Mouse (Mus musculus): ENCODE measurements around the gene Polr2j.
"Not testable (repeated sequence)": the region's sequence is repeated elsewhere in the genome, so short reads cannot be mapped to it uniquely, and the experiment has no call there.

Gene Polr2j

DNA sequence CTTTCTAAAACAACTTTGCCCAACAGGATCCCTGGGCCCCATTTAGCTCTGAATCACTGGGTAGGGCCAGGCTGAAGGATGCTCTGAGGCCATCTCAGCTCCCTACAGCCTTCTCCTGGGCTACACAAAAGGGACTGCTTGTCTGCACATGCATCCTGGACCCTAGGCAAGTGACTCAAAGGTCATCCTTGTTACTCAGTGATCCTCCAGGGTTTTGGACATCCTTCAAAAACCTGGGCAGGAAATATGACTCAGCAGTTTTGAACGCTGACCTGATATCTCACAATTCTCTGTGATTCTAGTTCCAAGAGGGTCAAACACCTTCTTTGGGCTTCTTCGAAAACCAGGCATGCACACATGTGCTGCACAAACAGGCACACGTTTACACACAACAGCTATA is 7.4 kb upstream of the Polr2j start:
- no peak for DNase-seq

DNA sequence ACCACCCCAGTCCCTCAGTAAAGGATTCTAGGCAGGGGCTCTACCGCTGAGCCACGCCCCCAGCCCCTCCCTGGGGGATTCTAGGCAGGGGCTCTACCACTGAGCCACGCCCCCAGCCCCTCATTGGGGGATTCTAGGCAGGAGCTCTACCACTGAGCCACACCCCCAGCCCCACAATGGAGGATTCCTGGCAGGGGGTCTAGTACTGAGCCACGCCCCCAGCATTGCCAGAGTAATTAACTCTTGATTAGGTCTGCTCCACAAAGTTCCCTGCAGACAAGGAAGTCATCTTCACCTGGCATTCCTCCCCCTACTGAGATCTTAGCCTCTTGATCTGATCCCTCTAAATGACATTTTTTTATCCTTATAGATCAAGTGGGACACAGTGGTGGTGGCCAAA is 2.9 kb upstream of the Polr2j start:
- not testable (repeated sequence) for DNase-seq

DNA sequence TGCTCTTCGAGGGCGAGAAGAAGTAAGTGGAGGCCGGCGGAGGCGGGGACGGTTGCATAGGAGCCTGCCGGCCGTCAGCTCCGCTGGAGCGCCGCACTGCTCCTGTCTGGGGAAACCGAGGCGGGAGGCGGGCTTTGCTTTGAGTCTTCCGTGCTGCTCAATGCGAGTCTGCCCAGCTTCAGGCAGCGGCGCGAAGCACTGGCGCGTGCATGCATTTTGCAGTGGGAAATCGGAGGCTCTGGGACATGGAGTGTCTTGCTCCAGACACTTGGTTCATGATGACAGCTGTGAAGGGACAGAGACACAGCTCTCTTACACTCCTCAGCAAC is 317 bp downstream of the Polr2j start:
- no peak for DNase-seq

DNA sequence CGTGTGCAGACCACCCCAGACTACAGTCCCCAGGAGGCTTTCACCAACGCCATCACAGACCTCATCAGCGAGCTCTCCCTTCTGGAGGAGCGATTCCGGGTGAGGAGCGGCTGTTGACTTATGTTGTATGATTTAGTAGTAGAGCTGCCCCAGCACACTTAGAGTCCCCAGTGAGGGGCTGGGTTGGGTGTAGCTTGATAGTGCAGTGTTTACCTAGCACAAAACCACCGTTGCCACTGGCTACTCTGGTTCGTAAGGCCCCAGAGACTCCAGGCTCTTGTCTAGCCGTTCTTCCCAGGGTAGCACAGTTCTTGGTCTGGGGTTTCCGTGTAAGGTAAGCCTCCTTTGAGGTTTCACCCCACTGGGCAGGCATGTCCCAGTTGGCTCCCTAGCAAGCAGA is 5.7 kb downstream of the Polr2j start:
- DNase-seq, result no peak

DNA sequence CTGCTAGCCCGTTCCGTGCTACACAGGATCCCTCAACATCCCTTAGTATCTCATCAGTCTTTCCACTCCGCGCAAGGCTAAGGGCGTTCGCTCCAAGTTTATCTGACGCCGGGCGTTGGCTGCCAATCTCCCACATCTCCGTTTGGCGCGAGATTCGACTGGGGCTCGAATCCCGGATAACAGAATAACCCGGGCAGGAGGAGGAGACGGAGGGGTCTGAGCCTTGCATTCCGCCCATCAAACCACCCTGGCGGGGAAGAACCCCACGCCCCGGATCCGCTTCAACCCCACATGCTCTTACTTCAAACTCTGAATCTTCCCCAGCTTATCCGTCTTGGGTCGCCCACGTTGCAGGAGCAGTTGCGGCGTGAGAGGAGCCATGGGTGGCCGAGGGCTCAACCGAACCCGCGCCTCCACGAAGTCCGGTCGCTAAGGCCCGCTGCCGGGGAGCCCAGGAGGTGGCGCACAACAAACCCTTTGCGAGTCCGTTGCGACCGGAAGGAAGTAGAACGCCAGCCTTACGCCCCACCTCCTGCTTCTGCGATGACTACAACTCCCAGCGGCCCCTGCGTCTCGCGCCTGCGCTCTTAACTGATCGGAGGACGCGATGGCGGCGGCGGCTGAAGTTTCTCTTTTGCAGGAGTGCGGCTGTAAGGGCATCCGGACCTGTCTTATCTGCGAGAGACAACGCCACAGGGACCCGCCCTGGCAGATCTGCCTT is 19.3 kb downstream of the Polr2j start, which contains the start of the genes Lrwd1 and Alkbh4:
TSS of gene Lrwd1 (minus strand) at position 504 of the 721 bp plus-strand sequence.
TSS of gene Alkbh4 (plus strand) at position 576 of the 721 bp plus-strand sequence.
- DNase-seq, result peak; percentile 98

DNA sequence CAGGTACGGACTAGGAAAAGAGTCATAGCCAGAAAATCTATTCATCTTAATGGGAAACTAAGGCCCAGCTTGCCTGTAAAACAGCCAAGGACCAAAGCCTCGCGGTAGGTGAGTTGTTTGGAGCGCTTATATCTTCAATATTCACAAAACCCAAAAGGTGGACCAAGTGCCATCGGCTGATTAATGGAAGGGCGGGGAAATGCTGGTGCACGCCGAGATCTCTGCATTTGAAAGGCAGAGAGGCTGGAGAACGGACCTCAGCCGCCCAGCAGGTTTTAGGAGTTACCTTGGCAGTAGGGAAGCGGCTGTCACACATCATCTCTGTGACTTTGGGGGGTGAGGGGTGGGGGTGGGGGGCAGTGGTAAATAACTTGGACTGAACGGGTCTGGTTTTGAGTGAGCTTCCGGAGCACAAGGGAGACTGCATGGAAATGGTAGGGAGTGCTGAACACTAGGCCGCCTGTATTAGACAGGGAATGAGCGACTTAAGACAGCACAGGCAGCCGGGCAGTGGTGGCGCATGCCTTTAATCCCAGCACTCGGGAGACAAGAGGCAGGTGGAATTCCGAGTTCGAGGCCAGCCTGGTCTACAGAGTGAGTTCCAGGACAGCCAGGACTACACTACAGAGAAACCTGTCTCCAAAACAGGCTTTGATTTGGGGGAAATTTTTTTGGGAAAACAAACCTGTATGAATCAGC is 20.0 kb downstream of the Polr2j start:
- no peak for DNase-seq

DNA sequence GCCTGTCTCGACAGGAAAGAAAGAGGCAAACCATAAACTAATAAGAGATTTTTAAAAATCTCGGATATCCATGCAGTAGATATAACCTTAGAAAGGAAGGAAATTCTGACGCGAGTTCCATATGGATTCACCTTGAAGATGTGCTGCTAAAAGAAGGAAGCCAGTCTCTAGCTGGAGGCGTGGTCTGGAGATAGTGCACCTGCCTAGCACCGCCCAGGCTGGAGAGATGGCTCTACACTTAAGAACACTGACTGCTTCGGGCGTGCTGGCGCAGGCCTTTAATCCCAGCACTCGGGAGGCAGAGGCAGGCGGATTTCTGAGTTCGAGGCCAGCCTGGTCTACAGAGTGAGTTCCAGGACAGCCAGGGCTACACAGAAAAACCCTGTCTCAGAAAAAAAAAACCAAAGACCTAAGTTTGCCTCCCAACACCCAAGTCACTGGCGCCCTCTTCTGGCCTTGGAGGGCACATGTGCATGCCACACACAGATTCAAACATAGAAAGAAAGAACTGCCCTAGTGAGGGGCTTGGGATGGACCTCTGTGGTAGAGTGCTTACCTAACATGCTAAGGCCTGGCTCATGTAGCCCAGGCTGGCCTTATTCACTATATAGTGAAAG is 21.3 kb downstream of the Polr2j start:
- peak; percentile 41 for DNase-seq

DNA sequence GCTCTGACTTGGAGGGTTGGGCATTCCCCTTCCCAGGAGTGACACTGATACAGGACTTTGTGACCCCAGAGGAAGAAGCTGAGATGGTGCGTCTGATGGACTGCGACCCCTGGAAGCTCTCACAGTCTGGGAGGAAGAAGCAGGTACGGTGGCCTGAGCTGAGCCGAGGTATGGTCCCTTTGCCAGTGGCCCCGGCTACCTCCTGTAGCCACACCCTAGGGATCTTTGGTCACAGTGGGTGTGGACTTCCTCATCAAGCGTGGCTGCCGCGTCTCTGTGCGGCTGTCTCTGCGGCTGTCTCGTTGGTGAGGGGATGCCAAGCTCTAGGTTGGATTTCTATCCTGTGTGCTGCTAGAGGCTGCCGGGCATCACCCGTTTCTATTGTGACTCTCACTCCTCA is 23.0 kb downstream of the Polr2j start:
- DNase-seq, result no peak

DNA sequence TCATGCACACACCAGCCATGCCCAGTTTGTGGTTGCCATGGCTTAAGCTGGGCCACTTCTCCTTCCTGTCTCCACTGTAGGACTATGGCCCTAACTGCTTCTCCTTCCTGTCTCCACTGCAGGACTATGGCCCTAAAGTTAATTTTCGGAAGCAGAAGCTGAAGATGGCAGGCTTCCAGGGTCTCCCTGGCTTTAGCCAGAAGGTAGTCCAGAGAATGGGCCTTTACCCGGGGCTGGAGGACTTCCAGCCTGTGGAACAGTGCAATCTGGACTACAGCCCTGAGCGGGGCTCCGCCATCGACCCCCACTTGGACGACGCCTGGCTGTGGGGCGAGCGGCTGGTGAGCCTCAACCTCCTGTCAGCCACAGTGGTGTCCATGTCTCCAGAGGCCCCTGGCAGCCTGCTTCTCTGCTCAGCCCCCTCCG is 23.6 kb downstream of the Polr2j start:
- no peak for DNase-seq

DNA sequence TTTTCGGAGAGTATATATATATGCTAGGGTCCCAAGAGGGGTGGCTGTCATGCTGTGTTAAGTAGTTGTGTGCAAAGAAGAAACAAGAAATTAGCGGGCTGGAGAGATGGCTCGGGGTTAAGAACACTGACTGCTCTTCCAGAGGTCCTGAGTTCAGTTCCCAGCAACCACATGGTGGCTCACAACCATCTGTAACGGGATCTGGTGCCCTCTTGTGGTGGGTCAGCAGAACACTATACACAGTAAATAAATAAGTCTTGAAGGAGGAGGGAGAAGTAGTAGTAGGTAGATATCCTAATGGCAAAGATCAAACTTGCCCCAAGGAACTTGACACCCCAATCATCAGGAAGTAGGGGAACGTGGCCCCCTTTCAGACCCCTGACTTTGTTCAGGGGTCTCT is 26.3 kb downstream of the Polr2j start:
- DNase-seq, result no peak

DNA sequence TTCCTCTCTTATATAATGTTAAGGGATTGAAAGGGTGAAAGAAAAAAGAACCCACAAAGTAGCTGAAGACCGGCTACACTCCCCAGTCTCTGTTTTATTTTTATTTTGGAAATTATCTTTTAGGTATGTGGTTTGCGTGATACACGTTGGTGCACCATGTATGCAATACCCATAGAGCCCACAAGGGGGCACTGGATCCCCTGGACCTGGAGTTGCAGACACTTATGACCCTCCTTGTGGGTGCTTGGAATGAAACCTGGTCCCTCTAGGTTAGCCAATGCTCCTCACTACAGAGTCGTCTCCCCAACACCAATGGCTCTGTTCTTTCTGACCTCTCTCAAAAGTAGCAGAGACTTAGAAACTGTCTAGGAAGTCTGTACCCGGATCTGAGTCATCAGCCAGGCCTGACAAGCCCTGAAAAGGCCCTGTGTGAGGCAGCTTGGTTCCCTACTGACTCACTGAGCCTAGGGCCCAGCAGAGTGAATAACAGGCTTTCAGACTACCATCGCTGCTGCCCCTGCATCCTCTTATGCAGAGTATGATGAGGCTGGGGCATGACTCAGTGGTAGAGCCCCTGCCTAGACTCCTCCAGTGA is 26.8 kb downstream of the Polr2j start:
- no peak for DNase-seq

DNA sequence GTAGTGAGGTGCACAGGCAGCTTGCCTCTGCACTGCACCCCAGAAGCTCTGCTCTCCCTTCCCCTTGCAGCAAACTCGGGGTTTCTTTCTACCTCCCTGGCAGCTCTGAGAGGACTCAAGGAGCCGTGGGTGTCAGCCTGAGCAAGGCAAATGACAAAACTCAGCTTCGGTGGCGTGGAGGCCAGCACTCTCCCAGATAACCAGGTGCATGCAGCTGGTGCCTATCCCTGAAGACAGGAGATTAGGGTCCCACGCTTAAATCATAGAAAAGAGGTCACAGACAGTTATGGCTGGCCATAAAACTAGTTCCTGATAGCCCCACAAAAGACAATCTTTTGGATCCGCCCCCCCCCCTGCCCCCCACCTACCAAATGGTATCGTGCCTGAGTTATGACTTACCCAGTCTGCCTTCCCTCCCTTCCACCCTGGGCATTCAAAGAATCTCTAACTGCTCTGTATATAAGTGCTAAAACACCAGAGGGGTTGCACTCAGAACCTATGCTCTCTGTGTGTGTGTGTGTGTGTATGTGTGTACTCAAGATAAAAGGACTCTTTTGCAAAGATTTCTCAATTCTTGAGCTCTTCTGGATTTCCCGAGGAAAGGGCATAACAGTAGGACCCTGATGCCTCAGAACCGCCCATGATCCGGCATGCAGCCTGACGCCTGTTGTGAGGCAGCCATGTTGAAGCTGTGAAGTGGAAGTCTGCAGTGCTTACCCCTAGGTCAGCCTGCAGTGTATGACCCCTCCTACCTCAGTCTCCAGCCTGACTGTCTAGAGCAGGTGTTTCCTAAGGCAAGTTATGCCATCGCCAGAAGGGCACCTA is 28.4 kb downstream of the Polr2j start:
- peak; percentile 31 for DNase-seq

DNA sequence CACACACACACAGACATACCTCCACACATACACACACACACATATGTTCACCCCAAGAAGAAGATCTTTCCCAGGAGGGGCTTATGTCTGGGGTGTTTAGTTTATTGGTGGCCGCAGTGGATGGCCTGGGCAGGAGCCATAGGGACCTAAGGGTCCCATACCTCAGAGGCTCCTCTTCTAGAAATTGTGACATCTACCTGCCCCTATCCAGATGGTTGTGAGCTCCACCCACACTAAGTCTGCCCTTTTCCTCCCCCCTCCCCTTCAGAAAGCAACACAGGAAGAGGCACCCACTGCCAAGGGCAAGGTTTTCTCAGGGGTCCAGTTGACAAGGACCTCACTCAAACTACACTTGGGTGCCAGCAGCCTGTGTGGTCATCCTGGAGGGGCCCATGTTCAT is 30.5 kb downstream of the Polr2j start:
- no peak for DNase-seq

DNA sequence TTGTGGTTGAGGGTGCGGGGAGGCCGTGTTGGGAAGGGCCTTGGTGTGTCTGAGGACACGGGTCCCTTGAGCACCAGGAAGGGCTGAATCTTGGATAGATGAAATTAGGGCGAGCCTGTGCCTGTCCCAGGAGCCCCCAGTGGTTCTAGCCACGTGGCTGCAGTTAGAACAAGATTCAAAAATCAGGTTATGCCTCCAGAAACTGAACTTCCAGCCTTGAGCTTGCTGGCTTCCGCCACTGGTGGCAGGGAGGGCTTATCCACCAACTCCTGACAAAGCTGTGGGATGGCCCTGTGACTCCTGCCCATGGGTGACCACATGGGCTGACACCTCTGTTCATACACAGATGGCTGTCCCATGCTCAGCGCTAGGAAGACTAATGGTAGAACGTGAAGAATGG is 31.3 kb downstream of the Polr2j start:
- DNase-seq, result no peak

DNA sequence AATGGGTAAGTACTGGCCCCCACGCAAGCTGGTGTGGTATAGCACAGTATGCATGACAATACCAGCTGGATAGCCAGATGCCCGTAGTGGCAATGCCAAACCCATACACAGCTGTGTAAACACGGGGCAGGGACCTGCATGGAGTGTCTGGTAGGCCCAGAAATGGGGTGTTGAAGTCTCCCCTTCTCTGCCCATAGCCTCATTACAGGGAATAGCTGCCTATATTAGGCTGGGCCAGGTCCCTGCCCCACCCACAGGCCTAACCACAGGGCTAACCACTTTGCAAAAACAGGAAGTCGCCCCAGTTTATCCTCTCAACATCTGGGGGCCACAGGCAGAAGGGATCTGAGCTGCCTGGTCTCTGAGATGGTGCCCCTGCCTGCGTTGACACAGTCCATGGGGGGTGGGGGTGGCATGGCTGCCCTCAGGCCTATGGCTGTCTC is 32.7 kb downstream of the Polr2j start:
- DNase-seq, result not testable (repeated sequence)

DNA sequence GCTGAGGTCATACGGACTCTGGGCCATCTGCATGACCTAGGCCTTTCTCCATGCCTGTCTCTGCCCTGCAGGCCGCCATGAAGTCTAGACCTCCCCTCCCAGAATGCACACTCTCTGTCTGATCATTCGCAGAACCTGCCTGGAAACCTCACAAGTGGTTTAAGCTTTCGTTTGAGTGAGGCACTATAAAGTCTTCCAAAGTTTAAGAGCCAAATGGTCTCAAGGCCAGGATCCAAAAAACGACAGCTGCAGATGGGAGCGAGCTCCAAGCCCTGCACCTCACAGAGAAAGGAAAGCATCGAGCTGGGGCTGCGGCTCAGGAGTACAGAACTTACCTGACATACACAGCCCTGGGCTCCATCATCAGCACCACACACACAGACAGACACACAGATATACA is 35.9 kb downstream of the Polr2j start:
- no peak for DNase-seq

DNA sequence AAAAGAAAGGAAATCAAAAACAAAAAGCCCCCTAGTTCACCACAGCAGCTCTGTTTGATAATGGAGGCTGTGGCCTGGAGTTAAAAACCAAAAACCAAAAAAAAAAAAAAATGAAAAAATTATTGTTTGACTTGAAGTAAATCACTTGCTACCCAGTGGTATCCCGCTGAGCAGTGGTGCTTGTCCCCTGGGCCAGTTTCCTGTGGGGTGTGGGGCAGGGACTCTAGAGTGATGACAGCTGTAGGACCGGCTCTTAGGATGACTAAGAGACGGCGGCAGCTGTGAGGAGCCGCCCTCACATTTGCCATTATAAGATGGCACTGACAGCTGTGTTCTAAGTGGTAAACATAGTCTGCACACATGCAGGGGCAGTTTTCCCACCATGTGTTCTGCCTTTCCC is 39.0 kb downstream of the Polr2j start:
- peak; percentile 51 for DNase-seq

DNA sequence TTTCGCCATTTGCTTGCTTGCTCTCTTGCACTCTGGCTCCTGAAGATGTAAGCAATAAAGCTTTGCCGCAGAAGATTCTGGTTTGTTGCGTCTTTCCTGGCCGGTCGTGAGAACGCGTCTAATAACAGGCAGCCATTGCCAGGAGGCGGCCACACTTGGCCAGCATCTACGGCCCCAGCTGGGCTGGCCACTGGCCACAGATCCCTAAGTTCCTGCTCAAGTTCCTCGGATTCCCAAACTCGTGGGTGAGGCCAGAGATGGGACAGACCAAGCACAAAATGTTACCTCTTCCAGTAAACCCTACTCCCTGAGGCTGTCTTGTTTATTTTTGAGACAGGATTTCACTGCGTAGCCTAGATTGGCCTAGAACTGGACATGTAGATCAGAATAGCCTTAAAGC is 43.7 kb downstream of the Polr2j start:
- DNase-seq, result peak; percentile 66

DNA sequence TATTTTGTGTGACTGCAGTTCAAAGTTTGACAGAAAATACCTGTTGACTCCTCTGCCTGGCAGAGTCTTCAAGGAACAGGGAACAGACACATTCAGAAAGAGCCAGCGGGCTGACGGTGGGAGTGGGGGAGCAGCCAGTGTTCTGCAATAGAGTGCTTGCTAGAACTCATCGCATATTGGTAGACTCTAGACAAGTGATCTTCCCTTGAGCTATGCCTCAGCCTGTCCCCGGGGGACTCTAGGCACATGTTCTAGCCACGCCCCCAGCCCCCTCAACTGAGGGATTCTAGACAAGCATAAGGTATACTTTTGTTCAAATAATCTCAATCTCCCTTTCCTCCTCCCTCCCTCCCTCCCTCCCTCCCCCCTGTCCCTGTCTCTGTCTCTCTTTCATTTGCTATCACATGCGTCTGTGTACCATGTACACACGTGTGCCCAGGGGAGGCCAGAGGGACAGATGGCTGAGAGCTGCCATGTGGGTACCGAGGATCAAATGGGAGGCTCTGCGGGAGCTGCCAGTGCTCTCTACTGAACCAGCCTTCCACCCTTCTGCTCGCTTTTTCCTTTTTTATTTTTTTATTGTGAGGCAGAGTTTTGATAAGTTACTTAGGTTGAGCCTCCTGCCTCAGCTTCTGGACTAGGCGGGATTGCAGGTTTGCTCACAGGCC is 47.5 kb downstream of the Polr2j start:
- no peak for DNase-seq

DNA sequence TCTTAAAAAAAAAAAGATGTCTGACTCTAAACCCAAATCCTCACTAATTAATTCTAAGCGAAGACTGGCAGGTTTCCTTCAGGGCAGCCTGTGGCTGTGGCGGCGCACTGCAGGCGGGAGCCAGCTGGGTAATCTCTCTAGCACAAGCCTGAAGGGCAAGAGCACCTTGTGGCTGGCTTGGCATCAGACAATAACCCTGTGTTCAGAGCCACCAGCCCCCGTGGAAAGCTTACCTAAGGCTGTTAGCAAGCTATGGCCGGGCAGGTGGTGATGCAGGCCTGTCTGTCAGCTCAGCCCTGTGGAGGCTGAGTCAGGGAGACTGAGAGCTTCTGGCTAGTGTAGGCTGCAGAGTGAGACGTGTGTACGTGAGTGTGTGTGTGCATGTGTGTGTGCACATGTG is 48.8 kb downstream of the Polr2j start:
- no peak for DNase-seq

DNA sequence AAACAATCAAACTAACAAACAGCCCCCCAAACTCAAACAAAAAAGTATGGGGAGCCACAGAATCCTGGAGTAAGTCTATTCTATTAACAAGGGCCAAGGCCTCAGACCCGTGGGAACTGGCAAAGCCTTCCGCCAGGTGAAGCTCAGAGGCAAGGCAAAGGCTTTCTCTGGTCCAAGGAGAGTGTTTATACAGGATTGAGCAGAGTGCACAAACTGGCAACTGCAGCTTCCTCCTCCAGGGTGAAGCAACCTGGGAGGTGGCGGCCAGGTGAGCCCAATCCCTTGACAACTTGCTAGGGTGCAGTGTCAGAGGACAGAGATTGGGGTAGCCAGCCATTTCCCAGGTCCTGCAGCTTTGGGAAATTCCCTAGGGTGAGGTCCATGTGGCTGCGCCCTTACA is 50.9 kb downstream of the Polr2j start:
- DNase-seq, result no peak

DNA sequence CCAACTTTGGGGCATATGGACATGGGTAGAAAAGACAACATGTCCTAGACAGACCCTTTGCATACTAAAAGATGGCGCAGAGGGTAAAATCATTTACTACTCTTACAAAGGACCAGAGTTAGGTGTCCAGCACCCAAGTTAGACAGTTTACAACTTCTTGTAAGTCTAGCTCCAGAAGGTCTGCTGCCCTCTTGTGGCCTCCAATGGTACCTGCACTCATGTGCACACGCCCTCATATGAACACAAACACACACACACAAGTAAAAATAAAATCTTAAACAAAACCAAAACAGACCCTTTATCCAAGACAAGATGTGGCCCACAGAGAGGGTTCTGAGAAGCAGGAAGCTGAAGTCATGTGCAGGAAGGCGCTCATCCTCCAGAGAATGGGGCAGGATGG is 51.6 kb downstream of the Polr2j start:
- DNase-seq, result no peak

All from kidney, postnatal 14 days (tissue).